Mouse (Mus musculus): ENCODE data around the gene Abcg1.

Abcg1 gene

GRCm38 (mm10) chr17:31128708-31129318, 71.3 kb downstream of the Abcg1 start:
- in situ Hi-C loops (cut with MseI, MboI), result loop anchor here in 1 of 2 experiments (25.0 kb wide), 1 partner anchor 108 kb away; no protein-coding TSS in a partner anchor

- in situ Hi-C loops (cut with MseI, MboI), result loop anchor here in 1 of 2 experiments (25.0 kb wide), 1 partner anchor 108 kb away; no protein-coding TSS in a partner anchor
These were observed 72.0 kb downstream of the Abcg1 start, which contains the start of gene Tff3 for GRCm38 (mm10) chr17:31129452-31129851. Gene Tff3 (minus strand): TSS chr17:31129646.

- in situ Hi-C loops (cut with MseI, MboI), result loop anchor here (10.0 to 25.0 kb wide), 2 partner anchors 53 to 106 kb away; no protein-coding TSS in a partner anchor
These were observed 73.9 kb downstream of the Abcg1 start for GRCm38 (mm10) chr17:31131269-31131821.

- in situ Hi-C loops (cut with MseI, MboI), result loop anchor here (10.0 to 25.0 kb wide), 2 partner anchors 51 to 104 kb away; no protein-coding TSS in a partner anchor
These were observed 76.3 kb downstream of the Abcg1 start for GRCm38 (mm10) chr17:31133776-31134175.

- in situ Hi-C loops (cut with MseI, MboI), result loop anchor here (10.0 to 25.0 kb wide), 2 partner anchors 50 to 102 kb away; no protein-coding TSS in a partner anchor
These were observed 77.4 kb downstream of the Abcg1 start for GRCm38 (mm10) chr17:31134913-31135312.

GRCm38 (mm10) chr17:31136291-31136690, 78.8 kb downstream of the Abcg1 start:
- in situ Hi-C loops (cut with MseI, MboI), result loop anchor here (10.0 to 25.0 kb wide), 2 partner anchors 49 to 101 kb away; no protein-coding TSS in a partner anchor

- in situ Hi-C loops (cut with MseI, MboI), result loop anchor here (10.0 to 25.0 kb wide), 2 partner anchors 48 to 100 kb away; no protein-coding TSS in a partner anchor
These were observed 79.3 kb downstream of the Abcg1 start for GRCm38 (mm10) chr17:31136821-31137220.

GRCm38 (mm10) chr17:31138398-31138797, 80.9 kb downstream of the Abcg1 start:
- in situ Hi-C loops (cut with MseI, MboI), result loop anchor here (10.0 to 25.0 kb wide), 2 partner anchors 46 to 99 kb away; no protein-coding TSS in a partner anchor

- in situ Hi-C loops (cut with MseI, MboI), result loop anchor here in 1 of 2 experiments (25.0 kb wide), 1 partner anchor 95 kb away; no protein-coding TSS in a partner anchor
These were observed 84.6 kb downstream of the Abcg1 start for GRCm38 (mm10) chr17:31142116-31142515.

GRCm38 (mm10) chr17:31144040-31145037, 86.9 kb downstream of the Abcg1 start, which contains the start of gene Tff2:
Gene Tff2 (minus strand): TSS chr17:31144282.
- in situ Hi-C loops (cut with MseI, MboI), result loop anchor here in 1 of 2 experiments (25.0 kb wide), 1 partner anchor 93 kb away; no protein-coding TSS in a partner anchor

GRCm38 (mm10) chr17:31145998-31146397, 88.5 kb downstream of the Abcg1 start:
- in situ Hi-C loops (cut with MseI, MboI), result loop anchor here in 1 of 2 experiments (25.0 kb wide), 1 partner anchor 91 kb away; no protein-coding TSS in a partner anchor

- in situ Hi-C loops (cut with MseI, MboI), result no loop called here
These were observed 95.0 kb downstream of the Abcg1 start for GRCm38 (mm10) chr17:31152512-31152911.

- in situ Hi-C loops (cut with MseI, MboI), result no loop called here
These were observed 95.6 kb downstream of the Abcg1 start for GRCm38 (mm10) chr17:31152966-31153499.

GRCm38 (mm10) chr17:31153785-31154184, 96.3 kb downstream of the Abcg1 start:
- in situ Hi-C loops (cut with MseI, MboI), result no loop called here

- in situ Hi-C loops (cut with MseI, MboI), result no loop called here
These were observed 100.4 kb downstream of the Abcg1 start for GRCm38 (mm10) chr17:31157921-31158320.

- in situ Hi-C loops (cut with MseI, MboI), result no loop called here
These were observed 102.8 kb downstream of the Abcg1 start for GRCm38 (mm10) chr17:31160291-31160690.

GRCm38 (mm10) chr17:31162607-31163006, 105.1 kb downstream of the Abcg1 start:
- in situ Hi-C loops (cut with MseI, MboI), result no loop called here

- in situ Hi-C loops (cut with MseI, MboI), result no loop called here
These were observed 106.3 kb downstream of the Abcg1 start for GRCm38 (mm10) chr17:31163821-31164220.

GRCm38 (mm10) chr17:31165127-31165526, 107.7 kb downstream of the Abcg1 start, which contains the start of gene Tff1:
Gene Tff1 (minus strand): TSS chr17:31165277.
- in situ Hi-C loops (cut with MseI, MboI), result no loop called here
